Mouse (Mus musculus) bone marrow, adult 2 months (tissue): ENCODE results near the gene Cnksr3. TPM values are rescaled to one million over a fixed set of nuclear protein-coding genes. Genes with fewer than 3 reads are reported as not detected.

Source experiments
- H3K27ac ChIP-seq: fragments of 200-500 bp; 2 replicates; pipeline ENCODE4 v1.5.1; 2012; ENCODE audit warnings: low read depth, mild to moderate bottlenecking, control low read depth, inconsistent platforms, low read length; ENCODE audit not compliant: control insufficient read depth, poor library complexity, insufficient read depth
- H3K4me1 ChIP-seq: fragments of 200-500 bp; 2 replicates; pipeline ENCODE4 v1.6.1; 2011; ENCODE audit warnings: low read length; ENCODE audit not compliant: control insufficient read depth, insufficient read depth
- H3K4me3 ChIP-seq: fragments of 200-500 bp; replicated peaks from 2 replicates; pipeline ENCODE3; 2011; ENCODE audit warnings: mild to moderate bottlenecking, low read depth, low read length, control low read depth; ENCODE audit not compliant: control insufficient read depth
- CTCF ChIP-seq: fragments of 200-500 bp; IDR thresholded peaks from 2 replicates; pipeline ENCODE4 v1.5.1; 2011; ENCODE audit warnings: low read length, control low read depth; ENCODE audit not compliant: control insufficient read depth, insufficient read depth
- POLR2A ChIP-seq: fragments of 200-500 bp; IDR thresholded peaks from 2 replicates; pipeline ENCODE4 v1.6.1; 2011; ENCODE audit warnings: low read depth, mild to moderate bottlenecking, control low read depth, low read length, borderline replicate concordance; ENCODE audit not compliant: control insufficient read depth
- WGBS: fragments of 180-500 bp; shearing (Covaris S2); methylation state at CpG from one replicate; pipeline ENCODE4 v1.1.7; 2018; 5-methylcytosine and 5-hydroxymethylcytosine counted together
- polyA plus RNA-seq: library from polyadenylated mRNA; stranded (reverse); fragments of >200 nt; gene quantifications from 2 replicates; pipeline ENCODE4 v1.2.4, GENCODE M21; 2011; ENCODE audit warnings: low replicate concordance; ENCODE audit not compliant: missing spikeins, insufficient read depth, insufficient read length

Gene Cnksr3
- polyA plus RNA-seq, 1 experiment = 4.6 TPM

- no peak for TF ChIP-seq POLR2A
- TF ChIP-seq CTCF = no peak
- Histone ChIP-seq H3K4me3 (no peak overlapping the region), H3K4me1 (no peaks in the 10 kb centered on the region; the same call in 1 of the 2 replicates), H3K27ac (no peak overlapping the region)
- 68% methylated on average over 5 of the region's 5 CpGs for WGBS
Measured at GRCm38 (mm10) chr10:7145614-7146013, 66.4 kb downstream of the Cnksr3 start.

- no peak overlapping the region for H3K27ac ChIP-seq
- no peak overlapping the region for H3K4me3 ChIP-seq
- no peaks in the 10 kb centered on the region; the same call in 1 of the 2 replicates for H3K4me1 ChIP-seq
- WGBS = 84% methylated on average over 13 of the region's 13 CpGs
- TF ChIP-seq CTCF (no peak), POLR2A (no peak)
Measured at GRCm38 (mm10) chr10:7144081-7144783, 67.8 kb downstream of the Cnksr3 start.

- Histone ChIP-seq H3K27ac (no peak overlapping the region), H3K4me1 (no peaks in the 10 kb centered on the region), H3K4me3 (no peak overlapping the region)
- 69% methylated on average over 8 of the region's 8 CpGs for WGBS
- TF ChIP-seq POLR2A (no peak), CTCF (no peak)
Measured at GRCm38 (mm10) chr10:7142287-7142686, 69.8 kb downstream of the Cnksr3 start.

- 31% methylated on average over 6 of the region's 6 CpGs for WGBS
- Histone ChIP-seq H3K4me1 (no peaks in the 10 kb centered on the region), H3K27ac (no peak overlapping the region), H3K4me3 (no peak overlapping the region)
- TF ChIP-seq CTCF = no peak
- TF ChIP-seq POLR2A = no peak
Measured at GRCm38 (mm10) chr10:7140282-7140681, 71.8 kb downstream of the Cnksr3 start.

- H3K27ac ChIP-seq = no peak overlapping the region
Measured at GRCm38 (mm10) chr10:7138049-7138448, 74.0 kb downstream of the Cnksr3 start.

GRCm38 (mm10) chr10:7135751-7136150 is 76.3 kb downstream of the Cnksr3 start:
- TF ChIP-seq POLR2A = no peak
- no peak for TF ChIP-seq CTCF
- 82% methylated on average over 2 of the region's 2 CpGs for WGBS
- Histone ChIP-seq H3K4me3 (no peak overlapping the region), H3K4me1 (no peaks in the 10 kb centered on the region), H3K27ac (no peak overlapping the region)

More at GRCm38 (mm10) chr10:7138049-7138448, 74.0 kb downstream of the Cnksr3 start:
- Histone ChIP-seq H3K4me1 (no peaks in the 10 kb centered on the region), H3K4me3 (no peak overlapping the region)
- 92% methylated on average over 12 of the region's 12 CpGs for WGBS
- no peak for TF ChIP-seq CTCF
- TF ChIP-seq POLR2A = no peak

- no peak overlapping the region for H3K4me3 ChIP-seq
- no peaks in the 10 kb centered on the region for H3K4me1 ChIP-seq
- 75% methylated on average over 5 of the region's 5 CpGs for WGBS
- no peak overlapping the region for H3K27ac ChIP-seq
- TF ChIP-seq POLR2A (no peak), CTCF (no peak)
Measured at GRCm38 (mm10) chr10:7133005-7133404, 79.0 kb downstream of the Cnksr3 start.

- Histone ChIP-seq H3K4me3 (no peak overlapping the region), H3K4me1 (no peaks in the 10 kb centered on the region), H3K27ac (no peak overlapping the region)
- TF ChIP-seq POLR2A = no peak
- no peak for TF ChIP-seq CTCF
- 89% methylated on average over 3 of the region's 3 CpGs for WGBS
Measured at GRCm38 (mm10) chr10:7131441-7131840, 80.6 kb downstream of the Cnksr3 start.

GRCm38 (mm10) chr10:7127828-7128227 is 84.2 kb downstream of the Cnksr3 start:
- H3K27ac ChIP-seq = no peak overlapping the region
- no peak overlapping the region for H3K4me3 ChIP-seq
- no peaks in the 10 kb centered on the region for H3K4me1 ChIP-seq
- WGBS = 82% methylated on average over 9 of the region's 9 CpGs
- TF ChIP-seq CTCF (no peak), POLR2A (no peak)
